Mouse (Mus musculus) liver, postnatal 0 days (tissue): ENCODE measurements around the gene Pkd2l1.

ENCODE experiments used
- CTCF ChIP-seq: sonication (generic); IDR thresholded peaks from 2 replicates; pipeline ENCODE4 v1.5.1; 2016; ENCODE audit warnings: antibody characterized with exemption, low read depth
- EP300 ChIP-seq: IDR thresholded peaks from 2 replicates; pipeline ENCODE4 v1.6.1; 2016; ENCODE audit warnings: antibody characterized with exemption, low read depth, mild to moderate bottlenecking

- TF ChIP-seq CTCF (no peak), EP300 (no peak)
Measured at GRCm38 (mm10) chr19:44157005-44157404, 35.2 kb downstream of the Pkd2l1 start.
